Mouse (Mus musculus) forebrain, embryonic 14.5 days (tissue): ENCODE measurements around the gene Prkd3. TPM values are rescaled to one million over a fixed set of nuclear protein-coding genes. Genes with fewer than 3 reads are reported as not detected.

Source experiments
- ATAC-seq: fragments of 200-750 bp; cut with Nextera tagmentation; 2 replicates; pipeline ENCODE4 v1.8.0; 2017; ENCODE audit warnings: mild to moderate bottlenecking, moderate library complexity
- DNase-seq: peaks from one replicate; pipeline ENCODE4 v3.0.0-alpha.2; 2015; ENCODE audit warnings: low spot score
- H3K27ac ChIP-seq: fragments of 300-500 bp; sonication (generic); 2 replicates; pipeline ENCODE4 v1.5.1; 2014; ENCODE audit warnings: low read depth, mild to moderate bottlenecking, control low read depth, low read length, moderate library complexity
- H3K27me3 ChIP-seq: fragments of 300-500 bp; sonication (generic); replicated peaks from 2 replicates; pipeline ENCODE4 v1.6.1; 2014; ENCODE audit warnings: low read length, control low read depth, mixed read lengths; ENCODE audit not compliant: control insufficient read depth, insufficient read depth
- H3K36me3 ChIP-seq: fragments of 300-500 bp; sonication (generic); 2 replicates; pipeline ENCODE4 v1.6.1; 2014; ENCODE audit warnings: low read length, control low read depth; ENCODE audit not compliant: control insufficient read depth, insufficient read depth
- H3K4me1 ChIP-seq: fragments of 300-500 bp; sonication (generic); 2 replicates; pipeline ENCODE4 v1.6.1; 2014; ENCODE audit warnings: antibody characterized with exemption, low read length, control low read depth; ENCODE audit not compliant: control insufficient read depth, insufficient read depth
- H3K4me2 ChIP-seq: fragments of 300-500 bp; sonication (generic); 2 replicates; pipeline ENCODE4 v1.6.1; 2014; ENCODE audit warnings: mild to moderate bottlenecking, control low read depth, low read length
- H3K4me3 ChIP-seq: fragments of 300-500 bp; sonication (generic); 2 replicates; pipeline ENCODE4 v1.5.1; 2014; ENCODE audit warnings: low read depth, low read length, control low read depth
- H3K9ac ChIP-seq: fragments of 300-500 bp; sonication (generic); 2 replicates; pipeline ENCODE4 v1.6.1; 2014; ENCODE audit warnings: mild to moderate bottlenecking, low read length, control low read depth, moderate library complexity
- H3K9me3 ChIP-seq: fragments of 300-500 bp; sonication (generic); replicated peaks from 2 replicates; pipeline ENCODE4 v1.6.1; 2016; ENCODE audit warnings: low read length, control low read depth, mixed read lengths; ENCODE audit not compliant: control insufficient read depth
- WGBS: fragments of 180-500 bp; shearing (Covaris S2); extraction: QIAGEN DNeasy Blood & Tissue Kit; methylation state at CpG from one replicate; pipeline ENCODE4 v1.1.7; 2014; 5-methylcytosine and 5-hydroxymethylcytosine counted together
- polyA plus RNA-seq: library from polyadenylated mRNA; unstranded; fragments of >200 nt; fragmentation: Nextera tagmentation; extraction: Ambion mirVana; gene quantifications from 2 replicates; pipeline ENCODE4 v1.2.1, GENCODE M21; 2014

Prkd3 gene
- polyA plus RNA-seq, 1 experiment from 2014 or later: 28.6 TPM

DNA sequence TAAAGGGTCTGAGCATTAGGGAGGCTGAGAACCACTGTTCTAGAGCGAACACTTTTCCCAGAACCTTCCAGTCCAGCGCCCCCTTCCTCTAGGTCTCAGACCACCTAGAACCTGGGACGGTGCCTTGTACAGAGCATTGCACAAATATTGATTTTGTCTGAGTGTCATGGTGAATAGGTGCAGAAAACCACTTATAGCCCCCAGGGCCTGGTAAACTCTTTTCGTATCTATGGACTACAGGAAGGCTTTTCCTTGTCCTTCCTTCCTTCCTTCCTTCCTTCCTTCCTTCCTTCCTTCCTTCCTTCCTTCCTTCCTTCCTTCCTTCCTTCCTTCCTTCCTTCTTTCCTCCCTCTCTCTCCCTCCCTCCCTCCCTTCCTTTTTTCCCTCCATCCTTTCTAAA, 31.0 kb upstream of the Prkd3 start, which contains the start of gene Qpct:
Qpct (plus strand) TSS at position 301 of the 400 bp plus-strand sequence.
- H3K4me3 ChIP-seq: peak within 1 kb of the TSS; percentile 55
- DNase-seq: no peak
- peak within 1 kb of the TSS; percentile 62 for H3K9ac ChIP-seq
- peak within 1 kb of the TSS; percentile 86 for H3K4me2 ChIP-seq
- H3K36me3 ChIP-seq: no peaks in the 10 kb centered on the region
- H3K27me3 ChIP-seq: no peaks in the 10 kb centered on the region
- no peaks in the 10 kb centered on the region for H3K4me1 ChIP-seq
- 0 out of 2 replicates have a peak within 1 kb of the TSS, but pooled peaks have one; percentile 5 for H3K27ac ChIP-seq
- ATAC-seq: no peak
- H3K9me3 ChIP-seq: no peaks in the 10 kb centered on the region
- 80% methylated on average over 4 of the region's 4 CpGs for WGBS

DNA sequence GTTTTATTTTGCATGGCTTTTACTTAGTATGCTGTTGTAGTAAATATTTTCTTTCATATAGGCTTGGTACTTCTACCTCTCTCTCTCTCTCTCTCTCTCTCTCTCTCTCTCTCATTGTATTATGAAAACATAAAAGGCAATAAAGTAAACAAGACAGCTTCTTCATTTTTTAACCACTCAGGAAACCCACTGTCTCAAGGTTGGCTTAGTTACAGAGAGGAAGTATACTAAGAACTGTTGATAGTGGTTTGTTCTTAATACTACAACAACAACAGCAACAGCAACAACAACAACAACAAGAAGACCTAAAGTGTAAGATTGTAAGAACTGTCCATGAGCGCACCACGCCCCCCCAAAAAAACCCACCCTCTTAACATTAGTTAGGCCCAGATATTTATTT, 23.1 kb upstream of the Prkd3 start:
- Histone ChIP-seq H3K36me3 (no peaks in the 10 kb centered on the region), H3K9me3 (no peaks in the 10 kb centered on the region), H3K4me3 (no peak overlapping the region), H3K27me3 (no peaks in the 10 kb centered on the region), H3K4me2 (no peak overlapping the region), H3K4me1 (no peaks in the 10 kb centered on the region), H3K27ac (no peak overlapping the region), H3K9ac (no peak overlapping the region)
- 93% methylated on average over 2 of the region's 2 CpGs for WGBS
- ATAC-seq (no peak), DNase-seq (no peak)

DNA sequence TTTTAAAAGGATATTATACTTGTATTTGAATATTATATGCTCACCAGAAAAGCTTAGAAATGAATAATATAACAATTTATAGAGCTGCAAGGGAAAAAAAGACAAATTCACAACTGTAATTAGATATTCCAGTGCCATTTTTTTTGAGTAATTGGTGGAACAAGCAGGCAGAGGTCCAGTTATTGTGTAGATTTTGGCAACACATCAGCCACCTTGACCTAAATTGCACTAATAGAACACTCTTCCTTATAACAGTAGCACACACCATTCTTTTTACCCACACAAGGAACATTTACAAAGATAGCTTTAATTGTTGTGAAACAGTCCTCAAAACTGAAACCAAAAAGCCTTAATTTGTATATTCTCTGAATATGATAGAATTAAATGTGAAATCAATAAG, 19.0 kb upstream of the Prkd3 start:
- no peaks in the 10 kb centered on the region for H3K36me3 ChIP-seq
- no peak overlapping the region for H3K27ac ChIP-seq
- no peaks in the 10 kb centered on the region for H3K9me3 ChIP-seq
- DNase-seq (no peak), ATAC-seq (no peak)
- H3K9ac ChIP-seq: no peak overlapping the region
- no peak overlapping the region for H3K4me3 ChIP-seq
- H3K4me1 ChIP-seq: no peaks in the 10 kb centered on the region
- no peak overlapping the region for H3K4me2 ChIP-seq
- no peaks in the 10 kb centered on the region for H3K27me3 ChIP-seq

DNA sequence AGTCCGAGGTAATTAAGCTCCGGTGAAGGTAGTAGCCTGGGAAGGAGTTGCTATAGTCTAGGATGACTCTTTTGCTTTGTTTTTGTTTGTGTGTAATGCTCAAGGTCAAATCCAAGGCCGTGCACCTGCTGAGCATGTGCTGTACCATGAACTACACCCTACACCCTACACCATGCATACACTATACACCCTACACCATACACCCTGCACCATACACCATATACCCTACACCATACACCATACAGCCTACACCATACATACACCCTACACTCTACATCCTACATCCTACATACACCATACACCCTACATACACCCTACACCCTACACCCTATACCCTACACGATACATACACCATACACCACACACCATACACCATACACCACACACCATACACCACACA, 12.2 kb upstream of the Prkd3 start:
- Histone ChIP-seq H3K4me2 (no peak overlapping the region), H3K36me3 (no peaks in the 10 kb centered on the region), H3K27ac (no peak overlapping the region), H3K9me3 (no peaks in the 10 kb centered on the region), H3K9ac (no peak overlapping the region), H3K4me1 (no peaks in the 10 kb centered on the region), H3K4me3 (no peak overlapping the region), H3K27me3 (no peaks in the 10 kb centered on the region)
- DNase-seq: no peak
- no peak for ATAC-seq
- 80% methylated on average over 4 of the region's 4 CpGs for WGBS

DNA sequence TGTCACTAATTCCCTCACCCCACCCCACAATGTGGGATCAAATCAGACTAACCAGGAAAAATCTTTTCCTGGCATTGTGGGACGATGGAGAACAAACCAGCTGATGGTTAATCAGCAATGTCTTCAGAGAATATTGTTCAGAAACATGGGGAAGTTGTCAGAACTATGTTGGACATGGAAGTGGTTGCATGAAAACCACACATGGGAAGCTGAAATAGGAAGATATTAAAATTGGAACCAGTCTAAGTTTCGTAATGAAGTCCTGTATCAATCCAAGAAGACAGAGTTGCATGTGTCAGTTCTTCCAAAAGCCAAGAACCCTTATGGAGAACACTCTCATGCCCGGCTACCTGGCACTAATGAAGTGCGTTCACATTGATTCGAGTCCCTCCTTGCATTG, 11.0 kb upstream of the Prkd3 start:
- ATAC-seq (no peak), DNase-seq (no peak)
- 84% methylated on average over 5 of the region's 5 CpGs for WGBS
- H3K9ac ChIP-seq: no peak overlapping the region
- H3K4me1 ChIP-seq: no peaks in the 10 kb centered on the region
- no peak overlapping the region for H3K4me2 ChIP-seq
- H3K9me3 ChIP-seq: no peaks in the 10 kb centered on the region
- no peak overlapping the region for H3K27ac ChIP-seq
- no peaks in the 10 kb centered on the region for H3K27me3 ChIP-seq
- no peak overlapping the region for H3K4me3 ChIP-seq
- H3K36me3 ChIP-seq: no peaks in the 10 kb centered on the region

DNA sequence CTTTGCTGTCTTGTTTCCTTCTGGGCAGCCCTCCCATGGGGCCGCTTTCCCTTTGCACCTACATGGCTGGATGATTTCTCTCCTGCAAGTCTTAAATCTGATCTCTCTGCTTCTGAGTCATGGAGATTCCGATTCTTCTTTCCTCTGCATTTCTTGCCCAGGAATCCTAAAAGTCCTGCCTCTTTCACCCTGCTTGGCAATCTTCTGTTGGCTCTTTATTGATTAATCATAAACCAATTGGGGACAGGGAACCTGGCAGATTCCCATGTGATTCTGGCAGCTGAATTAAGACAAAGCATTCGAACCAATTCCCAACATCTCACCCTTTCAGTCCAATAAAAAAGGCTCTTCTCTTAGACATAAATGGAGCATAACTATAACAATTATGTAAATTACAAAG, 8.6 kb upstream of the Prkd3 start:
- no peak overlapping the region for H3K27ac ChIP-seq
- H3K9me3 ChIP-seq: no peaks in the 10 kb centered on the region
- no peaks in the 10 kb centered on the region for H3K27me3 ChIP-seq
- no peak for DNase-seq
- 91% methylated on average over 3 of the region's 3 CpGs for WGBS
- H3K36me3 ChIP-seq: no peaks in the 10 kb centered on the region
- no peaks in the 10 kb centered on the region for H3K4me1 ChIP-seq
- H3K4me2 ChIP-seq: no peak overlapping the region
- no peak overlapping the region for H3K4me3 ChIP-seq
- ATAC-seq: no peak
- H3K9ac ChIP-seq: no peak overlapping the region

DNA sequence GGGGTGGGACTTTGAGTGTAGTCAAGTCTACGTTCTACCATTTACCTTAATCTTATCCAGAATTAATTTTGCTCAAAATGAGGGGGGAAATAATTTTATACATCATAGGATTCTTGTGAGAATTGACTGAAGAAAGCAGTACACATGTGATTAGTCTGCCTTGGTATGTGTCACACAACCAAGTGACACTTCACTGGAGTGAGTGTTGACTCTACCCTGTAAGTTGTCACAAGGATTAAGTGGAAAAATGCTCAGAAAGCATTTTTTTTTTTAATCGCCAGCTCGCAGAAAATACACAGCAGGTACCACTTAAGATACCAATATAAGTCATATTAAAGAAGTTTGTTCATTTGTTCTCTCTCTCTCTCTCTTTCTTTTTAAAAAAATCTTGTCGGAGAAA, 3.9 kb upstream of the Prkd3 start:
- Histone ChIP-seq H3K9ac (no peak overlapping the region), H3K27ac (no peak overlapping the region), H3K4me2 (no peak overlapping the region), H3K36me3 (no peaks in the 10 kb centered on the region), H3K27me3 (no peaks in the 10 kb centered on the region; the same call in 1 of the 2 replicates), H3K9me3 (no peaks in the 10 kb centered on the region), H3K4me1 (peaks cover 2% of the 10 kb centered on the region), H3K4me3 (no peak overlapping the region)
- 78% methylated on average over 4 of the region's 4 CpGs for WGBS
- DNase-seq (no peak), ATAC-seq (no peak)

DNA sequence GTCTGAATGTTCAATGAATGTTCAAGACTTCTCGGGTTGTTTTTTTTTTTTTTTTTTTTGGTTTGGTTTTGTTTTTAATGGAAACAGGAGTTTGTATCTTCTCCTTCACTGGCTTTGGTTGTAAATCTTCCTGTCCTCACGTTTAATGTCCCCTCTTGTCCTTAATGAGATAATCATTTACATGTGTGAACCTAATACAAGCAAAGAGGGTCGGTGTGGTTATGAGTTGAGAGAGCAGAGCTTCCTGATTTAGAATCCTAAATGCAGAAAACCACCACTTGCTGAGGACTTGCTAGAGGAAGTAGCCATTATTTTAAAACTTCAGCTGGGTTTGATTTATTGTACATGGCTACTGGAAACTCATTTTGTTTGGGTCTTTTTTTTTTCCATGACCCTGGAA, 2.1 kb upstream of the Prkd3 start:
- Histone ChIP-seq H3K36me3 (no peaks in the 10 kb centered on the region), H3K9me3 (no peaks in the 10 kb centered on the region), H3K9ac (no peak overlapping the region), H3K4me2 (no peak overlapping the region), H3K27me3 (no peaks in the 10 kb centered on the region; the same call in 1 of the 2 replicates), H3K4me1 (peaks cover 16% of the 10 kb centered on the region), H3K27ac (no peak overlapping the region), H3K4me3 (no peak overlapping the region)
- no peak for DNase-seq
- 58% methylated on average over 3 of the region's 3 CpGs for WGBS
- ATAC-seq: no peak

DNA sequence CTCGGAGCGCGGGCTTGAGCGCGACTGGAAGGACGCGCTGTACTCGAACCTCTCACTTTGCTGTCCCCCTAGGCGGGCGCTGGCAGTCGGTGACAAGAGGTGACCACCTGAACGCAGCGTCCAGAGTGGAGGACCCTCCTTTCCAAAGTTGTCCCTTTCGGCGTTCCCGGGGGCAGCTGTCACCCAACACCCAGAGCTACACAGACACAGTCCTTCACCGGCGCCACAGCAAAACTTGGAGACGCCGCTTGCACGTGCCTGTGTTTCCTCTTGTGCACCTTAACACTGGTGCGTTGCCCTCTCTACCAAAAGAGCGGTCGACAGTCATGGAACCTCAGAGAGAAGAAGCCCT, 344 bp upstream of the Prkd3 start:
- Histone ChIP-seq H3K4me1 (peaks cover 23% of the 10 kb centered on the region), H3K27ac (no peak overlapping the region), H3K36me3 (no peaks in the 10 kb centered on the region), H3K4me3 (peak overlapping the region; percentile 77), H3K27me3 (no peaks in the 10 kb centered on the region; the same call in 1 of the 2 replicates), H3K4me2 (peak overlapping the region; percentile 69), H3K9ac (peak overlapping the region; percentile 78), H3K9me3 (no peaks in the 10 kb centered on the region)
- ATAC-seq (no peak; the same call in 1 of the 2 replicates), DNase-seq (no peak)
- 2% methylated on average over 24 of the region's 24 CpGs for WGBS
